Mouse (Mus musculus): ENCODE measurements around the gene Osbpl6. TPM values are rescaled to one million over a fixed set of nuclear protein-coding genes. Genes with fewer than 3 reads are reported as not detected.
A peak's percentile ranks its signal among the peaks of the same experiment; 100 is the strongest.

Osbpl6 gene
- polyA plus RNA-seq, 1 experiment from 2014 or later = 35.9 TPM

- H3K9ac ChIP-seq (replicated peaks) = no peak overlapping the region
- 81% methylated on average over 8 of the region's 8 CpGs for WGBS
- ATAC-seq (ENCODE audit: low FRiP score) = no peak
These were observed 63.4 kb downstream of the Osbpl6 start for GRCm38 (mm10) chr2:76469751-76470099.

GRCm38 (mm10) chr2:76470391-76470790 lies 64.1 kb downstream of the Osbpl6 start:
- Histone ChIP-seq H3K4me2 (no peak overlapping the region), H3K9me3 (replicated peaks) (0 out of 2 replicates have a peak, but pooled peaks cover 4% of the 10 kb centered on the region), H3K4me1 (no peaks in the 10 kb centered on the region; the same call in 1 of the 2 replicates), H3K36me3 (peaks cover 6% of the 10 kb centered on the region), H3K4me3 (replicated peaks) (no peak overlapping the region), H3K27me3 (replicated peaks) (no peaks in the 10 kb centered on the region), H3K27ac (replicated peaks) (no peak overlapping the region), H3K9ac (replicated peaks) (no peak overlapping the region)
- 76% methylated on average over 9 of the region's 9 CpGs for WGBS
- ATAC-seq (ENCODE audit: low FRiP score) = no peak

More at GRCm38 (mm10) chr2:76469751-76470099, 63.4 kb downstream of the Osbpl6 start:
- Histone ChIP-seq H3K27me3 (replicated peaks) (no peaks in the 10 kb centered on the region), H3K36me3 (peaks cover 6% of the 10 kb centered on the region), H3K4me3 (replicated peaks) (no peak overlapping the region), H3K27ac (replicated peaks) (no peak overlapping the region), H3K4me1 (no peaks in the 10 kb centered on the region), H3K9me3 (replicated peaks) (0 out of 2 replicates have a peak, but pooled peaks cover 4% of the 10 kb centered on the region), H3K4me2 (no peak overlapping the region)

- Histone ChIP-seq H3K27me3 (replicated peaks) (no peaks in the 10 kb centered on the region), H3K36me3 (peaks cover 6% of the 10 kb centered on the region), H3K9me3 (replicated peaks) (0 out of 2 replicates have a peak, but pooled peaks cover 4% of the 10 kb centered on the region), H3K4me3 (replicated peaks) (no peak overlapping the region), H3K4me1 (no peaks in the 10 kb centered on the region; the same call in 1 of the 2 replicates), H3K27ac (replicated peaks) (no peak overlapping the region), H3K9ac (replicated peaks) (no peak overlapping the region), H3K4me2 (no peak overlapping the region)
- 59% methylated on average over 1 of the region's 1 CpGs for WGBS
- no peak for ATAC-seq (ENCODE audit: low FRiP score)
These were observed 69.5 kb downstream of the Osbpl6 start for GRCm38 (mm10) chr2:76475788-76476187.

DNA sequence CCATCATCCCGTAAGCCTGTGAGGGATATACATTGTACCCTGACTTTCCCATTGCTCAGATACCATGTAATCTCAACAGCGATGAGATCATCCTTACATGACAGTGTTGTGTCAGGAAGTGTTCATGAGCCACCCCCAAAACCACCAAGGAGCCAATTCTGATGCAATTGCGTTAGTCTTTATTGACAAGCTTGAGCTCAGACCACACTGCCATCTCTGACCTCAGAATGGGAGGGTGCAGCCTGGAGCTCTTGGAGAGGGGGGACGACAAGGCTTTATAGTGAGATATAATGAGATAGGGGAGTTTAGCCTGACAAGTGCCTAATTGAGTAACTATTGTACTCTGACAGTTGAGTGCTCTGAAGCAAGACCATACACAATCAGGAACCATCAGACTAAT lies 82.5 kb downstream of the Osbpl6 start:
- ATAC-seq (ENCODE audit: low FRiP score) = no peak
- 77% methylated on average over 4 of the region's 4 CpGs for WGBS
- H3K9me3 ChIP-seq (replicated peaks) = no peaks in the 10 kb centered on the region
- H3K27me3 ChIP-seq (replicated peaks) = no peaks in the 10 kb centered on the region
- no peak overlapping the region for H3K4me2 ChIP-seq
- peaks cover 20% of the 10 kb centered on the region for H3K4me1 ChIP-seq
- no peak overlapping the region for H3K27ac ChIP-seq (replicated peaks)
- no peak overlapping the region for H3K4me3 ChIP-seq (replicated peaks)
- H3K9ac ChIP-seq (replicated peaks) = no peak overlapping the region
- H3K36me3 ChIP-seq = no peaks in the 10 kb centered on the region

DNA sequence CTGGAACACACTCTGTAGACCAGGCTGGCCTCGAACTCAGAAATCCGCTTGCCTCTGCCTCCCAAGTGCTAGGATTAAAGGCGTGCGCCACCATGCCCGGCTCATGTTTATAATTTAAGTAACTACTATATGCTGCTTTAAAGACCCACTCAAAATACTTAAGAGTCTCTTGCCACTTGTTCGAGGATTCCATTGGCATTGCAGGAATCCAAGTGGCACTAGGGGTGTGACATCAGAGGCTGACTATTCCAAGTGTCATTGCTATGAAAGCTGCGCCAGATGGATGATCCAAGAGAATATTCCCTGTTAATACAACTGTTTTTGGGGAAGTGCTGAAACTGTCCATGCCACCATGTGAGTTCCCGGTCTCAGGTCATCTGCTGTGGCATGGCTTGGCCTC lies 83.9 kb downstream of the Osbpl6 start:
- no peak for ATAC-seq (ENCODE audit: low FRiP score)
- Histone ChIP-seq H3K27me3 (replicated peaks) (no peaks in the 10 kb centered on the region), H3K9ac (replicated peaks) (no peak overlapping the region), H3K4me1 (peaks cover 25% of the 10 kb centered on the region), H3K9me3 (replicated peaks) (no peaks in the 10 kb centered on the region), H3K36me3 (no peaks in the 10 kb centered on the region), H3K4me2 (no peak overlapping the region), H3K4me3 (replicated peaks) (no peak overlapping the region), H3K27ac (replicated peaks) (no peak overlapping the region)
- 95% methylated on average over 8 of the region's 8 CpGs for WGBS

DNA sequence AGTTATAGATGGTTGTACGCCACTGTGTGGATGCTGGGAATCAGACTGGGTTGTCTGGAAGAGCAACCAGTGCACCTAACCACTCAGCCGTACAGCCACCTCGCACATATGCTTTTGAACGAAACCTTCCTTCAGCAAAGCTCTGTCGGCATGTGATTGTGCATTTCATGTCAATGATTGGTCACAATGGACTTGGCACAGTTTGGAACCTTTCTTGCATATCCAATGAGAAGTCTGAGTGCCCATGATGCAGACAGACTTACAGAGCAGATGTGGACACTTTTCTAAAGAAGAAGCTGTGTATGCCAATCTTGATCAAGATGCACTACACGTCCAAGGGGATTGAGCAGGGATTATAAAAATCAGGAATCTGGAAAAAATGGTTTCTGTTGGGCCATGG lies 85.1 kb downstream of the Osbpl6 start:
- Histone ChIP-seq H3K36me3 (no peaks in the 10 kb centered on the region), H3K27me3 (replicated peaks) (no peaks in the 10 kb centered on the region), H3K4me1 (peaks cover 25% of the 10 kb centered on the region), H3K4me2 (no peak overlapping the region), H3K4me3 (replicated peaks) (no peak overlapping the region), H3K9ac (replicated peaks) (no peak overlapping the region), H3K27ac (replicated peaks) (no peak overlapping the region), H3K9me3 (replicated peaks) (no peaks in the 10 kb centered on the region)
- ATAC-seq (ENCODE audit: low FRiP score) = no peak
- WGBS = 71% methylated on average over 6 of the region's 6 CpGs

GRCm38 (mm10) chr2:76492224-76492623 lies 85.9 kb downstream of the Osbpl6 start:
- 32% methylated on average over 7 of the region's 7 CpGs for WGBS
- Histone ChIP-seq H3K4me2 (no peak overlapping the region), H3K4me3 (replicated peaks) (no peak overlapping the region), H3K4me1 (peaks cover 25% of the 10 kb centered on the region), H3K27ac (replicated peaks) (no peak overlapping the region), H3K27me3 (replicated peaks) (no peaks in the 10 kb centered on the region), H3K9ac (replicated peaks) (no peak overlapping the region), H3K9me3 (replicated peaks) (no peaks in the 10 kb centered on the region), H3K36me3 (no peaks in the 10 kb centered on the region)
- 0 out of 2 replicates have a peak, but pooled peaks have one; percentile 30 for ATAC-seq (ENCODE audit: low FRiP score)

- no peak overlapping the region for H3K4me3 ChIP-seq (replicated peaks)
- H3K4me1 ChIP-seq = peaks cover 17% of the 10 kb centered on the region
- H3K4me2 ChIP-seq = no peak overlapping the region
- no peaks in the 10 kb centered on the region for H3K27me3 ChIP-seq (replicated peaks)
- ATAC-seq (ENCODE audit: low FRiP score) = no peak
- no peak overlapping the region for H3K27ac ChIP-seq (replicated peaks)
- H3K9me3 ChIP-seq (replicated peaks) = no peaks in the 10 kb centered on the region
- H3K36me3 ChIP-seq = 0 out of 2 replicates have a peak, but pooled peaks cover 4% of the 10 kb centered on the region
- 86% methylated on average over 11 of the region's 11 CpGs for WGBS
- no peak overlapping the region for H3K9ac ChIP-seq (replicated peaks)
These were observed 89.9 kb downstream of the Osbpl6 start for GRCm38 (mm10) chr2:76496006-76496748.

GRCm38 (mm10) chr2:76496749-76497140 lies 90.4 kb downstream of the Osbpl6 start:
- WGBS = 88% methylated on average over 4 of the region's 4 CpGs
- Histone ChIP-seq H3K4me3 (replicated peaks) (no peak overlapping the region), H3K9ac (replicated peaks) (no peak overlapping the region), H3K36me3 (0 out of 2 replicates have a peak, but pooled peaks cover 4% of the 10 kb centered on the region), H3K9me3 (replicated peaks) (no peaks in the 10 kb centered on the region), H3K4me1 (peaks cover 12% of the 10 kb centered on the region), H3K27me3 (replicated peaks) (no peaks in the 10 kb centered on the region), H3K4me2 (no peak overlapping the region), H3K27ac (replicated peaks) (no peak overlapping the region)
- ATAC-seq (ENCODE audit: low FRiP score) = no peak

- no peak for ATAC-seq (ENCODE audit: low FRiP score)
- Histone ChIP-seq H3K36me3 (0 out of 2 replicates have a peak, but pooled peaks cover 4% of the 10 kb centered on the region), H3K27ac (replicated peaks) (no peak overlapping the region), H3K4me1 (peaks cover 6% of the 10 kb centered on the region; the same call in 1 of the 2 replicates), H3K27me3 (replicated peaks) (no peaks in the 10 kb centered on the region), H3K9me3 (replicated peaks) (no peaks in the 10 kb centered on the region), H3K9ac (replicated peaks) (no peak overlapping the region), H3K4me2 (no peak overlapping the region), H3K4me3 (replicated peaks) (no peak overlapping the region)
- 95% methylated on average over 11 of the region's 11 CpGs for WGBS
These were observed 92.6 kb downstream of the Osbpl6 start for GRCm38 (mm10) chr2:76498891-76499290.

- Histone ChIP-seq H3K36me3 (no peaks in the 10 kb centered on the region), H3K4me3 (replicated peaks) (no peak overlapping the region), H3K9me3 (replicated peaks) (no peaks in the 10 kb centered on the region), H3K4me2 (no peak overlapping the region), H3K27ac (replicated peaks) (no peak overlapping the region), H3K4me1 (no peaks in the 10 kb centered on the region), H3K9ac (replicated peaks) (no peak overlapping the region), H3K27me3 (replicated peaks) (no peaks in the 10 kb centered on the region)
- 60% methylated on average over 12 of the region's 12 CpGs for WGBS
- no peak for ATAC-seq (ENCODE audit: low FRiP score)
These were observed 98.0 kb downstream of the Osbpl6 start for GRCm38 (mm10) chr2:76504122-76504839.

DNA sequence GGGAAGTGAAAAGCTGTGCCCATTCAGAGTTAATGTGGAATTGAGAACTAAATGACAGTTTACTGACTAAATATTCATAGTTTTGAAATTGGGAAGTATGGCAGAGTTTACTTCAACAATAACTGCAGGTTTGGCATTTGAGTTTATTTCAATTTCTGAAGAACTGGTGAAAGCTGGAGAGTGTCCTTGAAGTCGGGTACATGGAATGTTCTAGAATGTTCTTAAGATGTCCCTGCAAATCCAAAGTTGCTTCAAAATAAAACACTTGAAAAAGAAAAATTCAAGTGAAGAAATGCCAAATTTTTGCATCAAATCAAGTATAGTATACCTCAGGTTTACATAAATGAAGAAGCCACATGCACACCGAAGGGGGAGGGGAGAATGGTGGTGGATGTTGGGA lies 98.7 kb downstream of the Osbpl6 start:
- no peak overlapping the region for H3K27ac ChIP-seq (replicated peaks)
- no peaks in the 10 kb centered on the region for H3K36me3 ChIP-seq
- no peak overlapping the region for H3K4me3 ChIP-seq (replicated peaks)
- H3K27me3 ChIP-seq (replicated peaks) = no peaks in the 10 kb centered on the region
- no peak overlapping the region for H3K4me2 ChIP-seq
- H3K4me1 ChIP-seq = no peaks in the 10 kb centered on the region
- ATAC-seq (ENCODE audit: low FRiP score) = no peak
- 83% methylated on average over 2 of the region's 2 CpGs for WGBS
- H3K9me3 ChIP-seq (replicated peaks) = no peaks in the 10 kb centered on the region
- H3K9ac ChIP-seq (replicated peaks) = no peak overlapping the region

Measured in neural tube, embryonic 15.5 days (tissue).